Mouse (Mus musculus) MEL (cell line): Measurements from ENCODE around the gene Prkce. TPM values are rescaled to one million over a fixed set of nuclear protein-coding genes. Genes with fewer than 3 reads are reported as not detected.

ENCODE experiments used
- DNase-seq: peaks from one replicate; pipeline ENCODE4 v3.0.0; 2011; ENCODE audit warnings: low read depth, low spot score
- H3K27ac ChIP-seq: 2 replicates; pipeline ENCODE4 v1.5.1; 2012; ENCODE audit warnings: low read depth, mild to moderate bottlenecking, control low read depth, low read length, moderate library complexity; ENCODE audit not compliant: control insufficient read depth
- H3K27me3 ChIP-seq, 2 experiments: fragments of 150-350 bp in 1 of 2; sonication (generic) in 1 of 2; 2 replicates each; pipeline ENCODE4 v1.6.1; 2012; ENCODE audit warnings: low read length in 2 of 2, mild to moderate bottlenecking in 2 of 2, improper control_type of control experiment in 1 of 2, moderate library complexity in 1 of 2; ENCODE audit not compliant: insufficient read depth in 2 of 2, control insufficient read depth in 1 of 2
- H3K36me3 ChIP-seq, 2 experiments: 2 replicates each; pipeline ENCODE4 v1.6.1; 2012 to 2014; ENCODE audit warnings: low read length in 2 of 2, improper control_type of control experiment in 1 of 2, inconsistent platforms in 1 of 2, mild to moderate bottlenecking in 1 of 2; ENCODE audit not compliant: insufficient read depth in 2 of 2, control insufficient read depth in 1 of 2
- H3K4me1 ChIP-seq, 2 experiments: fragments of 150-350 bp in 1 of 2; sonication (generic) in 1 of 2; 2 replicates each; pipeline ENCODE4 v1.6.1; 2012; ENCODE audit warnings: low read length in 2 of 2, improper control_type of control experiment in 1 of 2, mild to moderate bottlenecking in 1 of 2; ENCODE audit not compliant: insufficient read depth in 2 of 2, control insufficient read depth in 1 of 2
- H3K4me3 ChIP-seq, 2 experiments: fragments of 150-350 bp in 1 of 2; sonication (generic) in 1 of 2; 2 replicates each; pipeline ENCODE4 v1.5.1; 2012; ENCODE audit warnings: low read depth in 2 of 2, low read length in 2 of 2, mild to moderate bottlenecking in 2 of 2, moderate library complexity in 2 of 2, control low read depth in 1 of 2, improper control_type of control experiment in 1 of 2; ENCODE audit not compliant: control insufficient read depth in 1 of 2, insufficient read depth in 1 of 2
- H3K79me2 ChIP-seq: 2 replicates; pipeline ENCODE4 v1.6.1; 2012; ENCODE audit warnings: mild to moderate bottlenecking, low read length, moderate library complexity; ENCODE audit not compliant: control insufficient read depth, poor library complexity, insufficient read depth
- H3K9ac ChIP-seq: 2 replicates; pipeline ENCODE4 v1.6.1; 2012; ENCODE audit warnings: low read depth, mild to moderate bottlenecking, control low read depth, low read length, moderate library complexity; ENCODE audit not compliant: control insufficient read depth, poor library complexity, severe bottlenecking
- H3K9me3 ChIP-seq: fragments of 150-350 bp; sonication (generic); replicated peaks from 2 replicates; pipeline ENCODE4 v1.6.1; 2012; ENCODE audit warnings: mild to moderate bottlenecking, low read length, improper control_type of control experiment, moderate library complexity; ENCODE audit not compliant: insufficient read depth
- CHD2 ChIP-seq: IDR thresholded peaks from 2 replicates; pipeline ENCODE4 v1.6.1; 2011; ENCODE audit warnings: low read length, improper control_type of control experiment
- CTCF ChIP-seq, 3 experiments: IDR thresholded peaks in 2 of 3; conservative IDR thresholded peaks in 1 of 3; 2 replicates each; pipeline ENCODE4 v1.5.1; 2011 to 2012; ENCODE audit warnings: low read length in 3 of 3, low read depth in 2 of 3, mild to moderate bottlenecking in 2 of 3, improper control_type of control experiment in 1 of 3, inconsistent platforms in 1 of 3, mixed read lengths in 1 of 3, moderate library complexity in 1 of 3; ENCODE audit not compliant: control insufficient read depth in 1 of 3, insufficient read depth in 1 of 3, poor library complexity in 1 of 3, severe bottlenecking in 1 of 3
- E2F4 ChIP-seq: IDR thresholded peaks from 2 replicates; pipeline ENCODE4 v1.6.1; 2011; ENCODE audit warnings: low read depth, low read length, improper control_type of control experiment, borderline replicate concordance
- ELF1 ChIP-seq: IDR thresholded peaks from 2 replicates; pipeline ENCODE4 v1.6.1; 2014; ENCODE audit warnings: low read depth, mild to moderate bottlenecking, inconsistent platforms, low read length, improper control_type of control experiment, moderate library complexity
- EP300 ChIP-seq, 2 experiments: IDR thresholded peaks; 2 replicates each; pipeline ENCODE4 v1.6.1; 2011; ENCODE audit warnings: improper control_type of control experiment in 2 of 2, low read length in 2 of 2, low read depth in 1 of 2, mild to moderate bottlenecking in 1 of 2
- ETS1 ChIP-seq: IDR thresholded peaks from 2 replicates; pipeline ENCODE4 v1.6.1; 2012; ENCODE audit warnings: low read depth, mild to moderate bottlenecking, inconsistent platforms, low read length, improper control_type of control experiment, moderate library complexity
- GATA1 ChIP-seq: IDR thresholded peaks from 2 replicates; pipeline ENCODE4 v1.6.1; 2011; ENCODE audit warnings: low read depth, low read length, improper control_type of control experiment
- HCFC1 ChIP-seq: IDR thresholded peaks from 2 replicates; pipeline ENCODE4 v1.6.1; 2012; ENCODE audit warnings: low read depth, mild to moderate bottlenecking, inconsistent platforms, low read length, improper control_type of control experiment, moderate library complexity
- JUND ChIP-seq: IDR thresholded peaks from 2 replicates; pipeline ENCODE4 v1.6.1; 2011; ENCODE audit warnings: low read depth, mild to moderate bottlenecking, improper control_type of control experiment, low read length
- KAT2A ChIP-seq: conservative IDR thresholded peaks from 2 replicates; pipeline ENCODE4 v1.6.1; 2012; ENCODE audit warnings: low read depth, low read length, improper control_type of control experiment, inconsistent platforms
- MAZ ChIP-seq: IDR thresholded peaks from 2 replicates; pipeline ENCODE4 v1.6.1; 2012; ENCODE audit warnings: low read depth, mild to moderate bottlenecking, inconsistent platforms, low read length, improper control_type of control experiment
- MEF2A ChIP-seq: IDR thresholded peaks from 2 replicates; pipeline ENCODE4 v1.6.1; 2014; ENCODE audit warnings: low read depth, mild to moderate bottlenecking, inconsistent platforms, low read length, improper control_type of control experiment; ENCODE audit not compliant: poor library complexity, insufficient replicate concordance, severe bottlenecking; ENCODE audit errors: extremely low read depth
- MXI1 ChIP-seq: IDR thresholded peaks from 2 replicates; pipeline ENCODE4 v1.6.1; 2011; ENCODE audit warnings: mild to moderate bottlenecking, low read depth, low read length, improper control_type of control experiment
- MYB ChIP-seq: IDR thresholded peaks from 2 replicates; pipeline ENCODE4 v1.6.1; 2011; ENCODE audit warnings: mild to moderate bottlenecking, low read depth, low read length, improper control_type of control experiment
- NRF1 ChIP-seq: IDR thresholded peaks from 2 replicates; pipeline ENCODE4 v1.6.1; 2014; ENCODE audit warnings: low read depth, mild to moderate bottlenecking, inconsistent platforms, low read length, improper control_type of control experiment, moderate library complexity; ENCODE audit not compliant: poor library complexity, insufficient read depth, severe bottlenecking
- POLR2A ChIP-seq, 2 experiments: IDR thresholded peaks; 2 replicates each; pipeline ENCODE4 v1.6.1; 2011 to 2012; ENCODE audit warnings: low read length in 2 of 2, mild to moderate bottlenecking in 2 of 2, control low read depth in 1 of 2, improper control_type of control experiment in 1 of 2, low read depth in 1 of 2, moderate library complexity in 1 of 2; ENCODE audit not compliant: control insufficient read depth in 1 of 2, insufficient read depth in 1 of 2, poor library complexity in 1 of 2
- POLR2AphosphoS5 ChIP-seq: IDR thresholded peaks from 2 replicates; pipeline ENCODE4 v1.6.1; 2012; ENCODE audit warnings: low read depth, borderline replicate concordance, mild to moderate bottlenecking, inconsistent platforms, low read length, moderate library complexity, mixed read lengths
- RAD21 ChIP-seq: IDR thresholded peaks from 2 replicates; pipeline ENCODE4 v1.6.1; 2011; ENCODE audit warnings: mild to moderate bottlenecking, low read depth, low read length, improper control_type of control experiment
- SIN3A ChIP-seq: IDR thresholded peaks from 2 replicates; pipeline ENCODE4 v1.6.1; 2012; ENCODE audit warnings: low read length, improper control_type of control experiment, inconsistent platforms
- SMC3 ChIP-seq: IDR thresholded peaks from 2 replicates; pipeline ENCODE4 v1.6.1; 2011; ENCODE audit warnings: low read depth, low read length, improper control_type of control experiment
- TAL1 ChIP-seq: IDR thresholded peaks from 2 replicates; pipeline ENCODE4 v1.6.1; 2012; ENCODE audit warnings: mild to moderate bottlenecking, inconsistent platforms, low read length, moderate library complexity, mixed read lengths
- TCF12 ChIP-seq: IDR thresholded peaks from 2 replicates; pipeline ENCODE4 v1.6.1; 2014; ENCODE audit warnings: low read depth, mild to moderate bottlenecking, inconsistent platforms, low read length, improper control_type of control experiment, moderate library complexity
- UBTF ChIP-seq: IDR thresholded peaks from 2 replicates; pipeline ENCODE4 v1.6.1; 2012; ENCODE audit warnings: low read depth, mild to moderate bottlenecking, inconsistent platforms, low read length, improper control_type of control experiment, moderate library complexity, borderline replicate concordance; ENCODE audit not compliant: insufficient read depth
- USF2 ChIP-seq, 2 experiments: IDR thresholded peaks; 2 replicates each; pipeline ENCODE4 v1.6.1; 2011 to 2012; ENCODE audit warnings: improper control_type of control experiment in 2 of 2, low read length in 2 of 2, borderline replicate concordance in 1 of 2, inconsistent platforms in 1 of 2, low read depth in 1 of 2, mild to moderate bottlenecking in 1 of 2; ENCODE audit not compliant: insufficient read depth in 1 of 2
- ZC3H11A ChIP-seq: IDR thresholded peaks from 2 replicates; pipeline ENCODE4 v1.6.1; 2012; ENCODE audit warnings: low read depth, mild to moderate bottlenecking, inconsistent platforms, low read length, improper control_type of control experiment
- ZMIZ1 ChIP-seq: IDR thresholded peaks from 2 replicates; pipeline ENCODE4 v1.6.1; 2012; ENCODE audit warnings: low read depth, mild to moderate bottlenecking, inconsistent platforms, low read length, improper control_type of control experiment, moderate library complexity
- ZNF384 ChIP-seq: IDR thresholded peaks from 2 replicates; pipeline ENCODE4 v1.6.1; 2012; ENCODE audit warnings: low read depth, mild to moderate bottlenecking, inconsistent platforms, low read length, improper control_type of control experiment
- polyA plus RNA-seq, 2 experiments: library from polyadenylated mRNA; stranded (reverse) in 1 of 2; unstranded in 1 of 2; fragments of >175 nt in 1 of 2; fragments of >200 nt in 1 of 2; gene quantifications; 2 replicates each; pipeline versions ENCODE4 v1.2.1 to v1.2.4; 2012; ENCODE audit warnings: low replicate concordance in 2 of 2, low read depth in 1 of 2; ENCODE audit not compliant: insufficient read length in 2 of 2, insufficient read depth in 1 of 2, missing spikeins in 1 of 2
- total RNA-seq: library from RNA; depleted of rRNA; stranded (reverse); fragments of 300-350 nt; gene quantifications from 2 replicates; pipeline ENCODE4 v1.2.3, GENCODE M21; 2012

Gene Prkce
- total and polyA plus RNA-seq, 3 experiments = 3.0 to 5.3 TPM; not detected in 1

DNA sequence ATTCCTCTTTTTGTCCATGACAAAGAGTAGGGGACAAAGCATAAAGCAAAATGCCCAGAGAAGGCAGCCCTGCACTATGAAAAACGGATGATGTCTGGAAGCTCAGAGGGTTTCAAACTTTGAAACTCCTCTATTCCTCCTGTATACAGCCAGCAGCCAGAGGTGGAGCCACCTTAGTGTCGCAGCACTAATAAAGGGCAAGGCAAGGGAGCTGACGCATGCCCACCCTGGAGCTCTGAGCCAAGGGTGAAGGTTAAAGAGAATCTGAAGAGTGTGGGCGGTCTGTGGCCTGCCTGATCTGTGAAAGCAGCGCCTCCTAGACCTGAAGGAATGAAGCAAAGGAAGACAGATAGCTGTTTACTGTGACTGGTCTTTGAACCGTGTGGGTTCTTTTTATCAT is 33.1 kb upstream of the Prkce start:
- peaks cover 6 to 27% of the 10 kb centered on the region in 2 experiments for H3K36me3 ChIP-seq
- TF ChIP-seq MXI1 (no peak), SIN3A (no peak), E2F4 (no peak), POLR2A (IDR thresholded peaks at IDR 0.05; ENCODE audit: control insufficient read depth in 1 of 2, insufficient read depth in 1 of 2, low read depth in 1 of 2, low read length in 2 of 2, poor library complexity in 1 of 2) (no peak), JUND (no peak), ZC3H11A (no peak), HCFC1 (no peak), POLR2AphosphoS5 (no peak), ZMIZ1 (no peak), MEF2A (no peak), SMC3 (no peak), TAL1 (no peak), NRF1 (no peak), ZNF384 (no peak)
- TF ChIP-seq, all 39 proteins: peak for 0

DNA sequence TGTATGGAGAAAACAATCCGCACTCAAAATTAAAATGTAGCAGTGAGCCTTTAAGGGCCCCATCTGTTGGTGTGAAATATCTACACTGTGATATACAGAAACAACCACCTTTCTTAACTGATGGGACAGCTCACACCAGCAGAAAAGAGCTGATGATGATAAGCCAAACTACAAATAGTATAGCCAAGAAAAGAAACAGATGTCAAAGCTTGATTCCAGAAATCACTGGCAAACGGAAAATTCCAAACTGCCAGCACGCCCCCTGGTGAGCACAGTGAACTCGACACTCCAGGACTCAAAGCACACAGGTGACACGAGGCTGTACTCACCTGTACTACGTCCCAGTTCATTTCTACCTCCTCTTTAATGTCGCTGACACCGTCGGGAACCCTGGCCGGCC is 31.8 kb upstream of the Prkce start:
- Histone ChIP-seq H3K36me3 (peaks cover 6 to 28% of the 10 kb centered on the region in 2 experiments), H3K27ac (no peak overlapping the region), H3K79me2 (no peaks in the 10 kb centered on the region), H3K27me3 (no peaks in the 10 kb centered on the region), H3K9ac (no peak overlapping the region), H3K4me3 (no peak overlapping the region)
- no peak for TF ChIP-seq USF2 (IDR thresholded peaks at IDR 0.05; ENCODE audit: borderline replicate concordance in 1 of 2, insufficient read depth in 1 of 2, low read depth in 1 of 2, low read length in 2 of 2)
- no peak for TF ChIP-seq KAT2A
- TF ChIP-seq MXI1 = no peak
- no peak for TF ChIP-seq CHD2
- peak in 1 of 2 experiments; percentile 59; a peak in 2 of 4 replicates for TF ChIP-seq EP300 (IDR thresholded peaks at IDR 0.05; ENCODE audit: low read depth in 1 of 2, low read length in 2 of 2)
- no peak for TF ChIP-seq RAD21
- TF ChIP-seq NRF1 = no peak
- TF ChIP-seq UBTF = no peak
- TF ChIP-seq MEF2A = peak; percentile 69; the same call in 1 of the 2 replicates
- no peak for TF ChIP-seq ELF1
- TF ChIP-seq SMC3 = peak; percentile 16
- TF ChIP-seq ETS1 = peak; percentile 63; the same call in 1 of the 2 replicates
- TF ChIP-seq ZC3H11A = no peak
- TF ChIP-seq GATA1 = peak; percentile 29; the same call in 1 of the 2 replicates
- TF ChIP-seq TCF12 = peak; percentile 67; the same call in 1 of the 2 replicates
- peak; percentile 16; the same call in 1 of the 2 replicates for TF ChIP-seq MYB
- peak in 2 of 3 experiments; percentile 38 to 39; a peak in 4 of 6 replicates for TF ChIP-seq CTCF (IDR thresholded peaks at IDR 0.05 in 2 of 3, conservative IDR thresholded peaks at IDR 0.05 in 1 of 3; ENCODE audit: control insufficient read depth in 1 of 3, insufficient read depth in 1 of 3, low read depth in 2 of 3, low read length in 3 of 3, poor library complexity in 1 of 3, severe bottlenecking in 1 of 3)
- no peak for TF ChIP-seq MAZ
- TF ChIP-seq, all 39 proteins: peak for 8
- peak; percentile 12 for DNase-seq
- Histone ChIP-seq H3K4me1 (peaks cover 0 to 4% of the 10 kb centered on the region in 2 experiments; a peak in 1 of 4 replicates), H3K9me3 (no peaks in the 10 kb centered on the region)

More for the DNA sequence above, 33.1 kb upstream of the Prkce start:
- Histone ChIP-seq H3K4me3 (no peak overlapping the region), H3K27me3 (no peaks in the 10 kb centered on the region), H3K79me2 (no peaks in the 10 kb centered on the region), H3K9ac (no peak overlapping the region), H3K27ac (no peak overlapping the region), H3K4me1 (peaks cover 0 to 4% of the 10 kb centered on the region in 2 experiments; a peak in 1 of 4 replicates), H3K9me3 (no peaks in the 10 kb centered on the region)
- no peak for DNase-seq
